Mouse (Mus musculus): ENCODE results near the gene Sema3e.

The Sema3e gene

DNA sequence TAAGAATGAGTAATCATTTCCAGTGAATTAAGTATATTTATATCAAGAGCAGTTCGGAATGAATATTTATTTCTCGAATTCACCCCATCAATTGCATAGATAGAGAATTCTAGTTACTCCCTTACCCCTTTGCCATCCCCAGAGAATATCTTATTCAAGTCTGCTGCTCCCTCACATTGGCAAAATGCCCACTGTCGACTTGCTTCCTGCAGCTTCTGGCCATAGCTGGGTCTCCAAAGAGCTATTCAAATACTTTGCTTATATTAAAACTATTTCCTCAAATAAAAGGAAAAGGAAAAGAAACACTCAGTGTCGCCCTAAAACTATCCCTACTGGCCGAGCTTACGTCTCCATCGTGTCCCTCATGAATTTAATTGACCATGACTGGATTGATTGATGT lies 191.1 kb downstream of the Sema3e start:
- DNase-seq = no peak

DNA sequence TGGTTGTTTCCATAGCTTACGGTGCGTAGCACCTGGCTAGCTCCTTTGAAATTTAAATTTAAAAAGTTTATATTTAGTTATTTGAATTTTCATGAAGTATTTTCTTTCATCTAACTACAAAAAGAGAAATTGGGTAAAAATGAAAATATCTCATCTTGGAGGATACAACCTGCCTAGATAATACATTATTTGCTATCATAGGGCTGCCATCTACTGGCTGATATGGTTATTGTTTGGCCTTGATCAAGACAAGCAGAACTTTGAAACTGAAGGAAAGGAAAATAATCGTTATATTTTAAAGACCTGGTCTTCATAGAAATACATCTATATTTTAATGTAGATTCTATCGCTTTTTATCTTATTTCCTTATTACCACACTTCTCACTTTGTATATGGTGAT lies 193.6 kb downstream of the Sema3e start:
- DNase-seq = peak; percentile 3

DNA sequence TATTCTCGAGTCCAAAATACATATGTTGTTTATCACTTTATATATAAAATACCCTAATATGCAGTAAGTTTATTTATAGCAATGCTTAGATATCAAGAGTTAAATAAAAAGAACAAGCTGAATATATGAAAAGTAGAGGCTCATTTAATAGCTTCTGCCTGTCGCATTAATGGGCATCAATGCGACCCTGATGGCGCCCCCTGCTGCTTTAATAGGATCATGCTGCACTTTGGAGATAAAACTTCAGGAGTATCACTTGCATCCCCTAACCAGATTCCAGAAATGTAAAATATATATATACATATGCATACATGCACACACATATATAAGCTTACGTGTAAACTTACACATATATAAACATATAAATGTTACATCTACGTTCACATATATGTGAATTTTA lies 199.4 kb downstream of the Sema3e start:
- no peak for DNase-seq

DNA sequence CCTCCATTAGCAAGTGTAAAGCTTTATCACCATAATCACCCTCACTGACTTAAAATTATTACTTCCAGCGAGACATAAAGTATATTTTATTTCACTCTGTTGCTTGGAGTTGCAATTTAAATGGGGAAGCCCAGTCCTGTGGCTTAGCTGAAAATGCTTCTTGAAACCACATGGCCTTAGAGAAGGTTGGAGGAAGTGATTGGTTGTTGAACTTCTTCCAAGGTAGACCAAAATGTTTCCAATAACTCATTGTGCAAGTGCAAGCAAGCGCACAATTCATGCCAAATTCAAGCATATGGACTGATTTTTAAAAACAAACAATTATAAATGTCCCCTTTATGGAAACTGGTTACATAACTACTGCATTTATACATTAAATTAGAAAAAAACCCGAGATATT lies 206.0 kb downstream of the Sema3e start:
- no peak for DNase-seq

DNA sequence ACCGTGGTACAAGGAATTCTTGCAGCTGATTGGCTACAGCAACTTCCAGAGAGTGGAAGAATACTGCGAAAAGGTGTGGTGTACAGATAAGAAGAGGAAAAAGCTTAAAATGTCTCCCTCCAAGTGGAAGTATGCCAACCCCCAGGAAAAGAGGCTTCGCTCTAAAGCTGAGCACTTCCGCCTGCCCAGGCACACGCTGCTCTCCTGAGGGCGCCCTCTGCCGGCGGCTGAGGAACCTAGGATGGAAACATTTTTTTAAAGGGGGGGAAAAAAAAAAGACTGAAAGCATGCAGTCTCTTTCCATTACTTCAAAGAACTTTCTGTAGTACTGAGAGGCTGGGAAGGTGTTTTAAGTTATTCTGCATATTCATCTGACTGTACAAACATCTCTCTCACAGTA lies 227.5 kb downstream of the Sema3e start:
- DNase-seq = no peak

DNA sequence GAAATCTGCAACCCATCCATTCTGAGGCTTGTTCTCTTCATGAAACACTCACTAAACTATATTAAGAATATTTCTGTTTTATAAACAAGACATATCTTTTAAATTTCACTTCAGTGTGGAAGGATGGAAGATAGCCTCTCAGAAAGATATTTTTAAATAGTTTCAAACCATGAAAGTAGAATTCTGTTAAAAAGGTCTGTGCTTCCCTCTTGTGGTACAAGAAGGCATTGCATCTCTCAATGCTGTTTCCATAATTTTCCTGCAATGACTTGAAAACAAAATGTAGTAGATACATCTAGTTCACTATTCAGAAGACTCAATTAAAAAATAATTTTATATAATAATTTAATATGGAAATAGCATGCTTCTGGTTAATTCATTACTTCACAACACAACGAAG lies 228.3 kb downstream of the Sema3e start:
- DNase-seq = peak; percentile 5

DNA sequence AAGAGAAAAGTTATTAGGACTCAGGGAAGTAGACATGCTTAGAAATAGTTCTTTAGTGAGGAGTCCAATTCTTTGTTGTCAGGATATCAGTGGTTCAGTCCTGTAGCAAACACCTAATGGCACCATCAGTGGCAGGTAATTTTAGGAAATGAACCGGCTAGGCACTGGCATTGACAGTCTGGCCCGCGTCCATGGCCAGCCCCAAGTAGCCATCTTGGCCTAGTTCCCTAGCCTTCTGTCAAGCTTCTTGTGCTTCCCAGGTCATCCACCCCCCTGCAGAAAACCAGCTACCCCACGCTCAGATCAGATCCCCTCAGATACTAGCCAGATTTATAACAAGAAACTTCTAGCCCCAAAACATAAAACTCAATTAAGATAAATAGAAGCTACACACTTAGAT lies 235.1 kb downstream of the Sema3e start:
- DNase-seq = no peak

DNA sequence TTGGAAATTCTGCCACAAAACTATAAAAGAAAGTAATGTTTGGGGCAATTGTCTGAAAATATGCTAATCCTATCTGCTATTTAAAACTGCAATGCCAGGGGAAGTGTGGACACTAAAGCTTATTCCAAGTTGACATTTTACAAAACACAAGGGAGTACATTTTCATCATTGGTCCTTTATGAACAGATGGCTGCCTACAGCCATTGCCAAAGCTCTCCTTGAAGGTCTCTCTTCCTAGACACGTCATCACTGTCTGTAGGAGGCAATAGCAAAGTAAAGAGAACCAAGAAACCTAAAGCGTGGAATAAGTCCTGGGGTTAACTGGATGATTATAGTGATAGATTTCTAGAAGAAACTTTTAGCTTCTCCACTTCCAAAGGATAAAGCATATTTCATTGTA lies 242.3 kb downstream of the Sema3e start:
- no peak for DNase-seq

Measured in cerebellum, adult 8-10 months (tissue).